Mouse (Mus musculus) heart, embryonic 14.5 days (tissue): ENCODE results near the gene Hadhb. TPM values are rescaled to one million over a fixed set of nuclear protein-coding genes. Genes with fewer than 3 reads are reported as not detected.

Experiments
- ATAC-seq: fragments of 200-750 bp; cut with Nextera tagmentation; 2 replicates; pipeline ENCODE4 v1.8.0; 2017; ENCODE audit warnings: low read depth, moderate TSS enrichment; ENCODE audit not compliant: insufficient number of reproducible peaks, insufficient read depth, low FRiP score
- H3K27ac ChIP-seq, 2 experiments: fragments of 200-500 bp in 1 of 2; fragments of 300-500 bp in 1 of 2; sonication (generic) in 1 of 2; replicated peaks in 1 of 2; 2 replicates each; pipeline ENCODE4 v1.5.1; 2012 to 2014; ENCODE audit warnings: low read depth in 2 of 2, low read length in 2 of 2, control low read depth in 1 of 2, mild to moderate bottlenecking in 1 of 2, mixed read lengths in 1 of 2; ENCODE audit not compliant: control insufficient read depth in 1 of 2, insufficient read depth in 1 of 2
- H3K27me3 ChIP-seq: fragments of 300-500 bp; sonication (generic); 2 replicates; pipeline ENCODE4 v1.6.1; 2014; ENCODE audit warnings: mild to moderate bottlenecking, low read length, control low read depth; ENCODE audit not compliant: control insufficient read depth, insufficient read depth
- H3K36me3 ChIP-seq: fragments of 300-500 bp; sonication (generic); 2 replicates; pipeline ENCODE4 v1.6.1; 2014; ENCODE audit warnings: mild to moderate bottlenecking, control low read depth, low read length, mixed read lengths; ENCODE audit not compliant: control insufficient read depth, insufficient read depth
- H3K4me1 ChIP-seq, 2 experiments: fragments of 200-500 bp in 1 of 2; fragments of 300-500 bp in 1 of 2; sonication (generic) in 1 of 2; 2 replicates each; pipeline ENCODE4 v1.6.1; 2012 to 2014; ENCODE audit warnings: low read length in 2 of 2, control low read depth in 1 of 2, mixed read lengths in 1 of 2; ENCODE audit not compliant: control insufficient read depth in 2 of 2, insufficient read depth in 2 of 2
- H3K4me2 ChIP-seq: fragments of 300-500 bp; sonication (generic); 2 replicates; pipeline ENCODE4 v1.6.1; 2014; ENCODE audit warnings: mild to moderate bottlenecking, low read length
- H3K4me3 ChIP-seq, 2 experiments: fragments of 200-500 bp in 1 of 2; fragments of 300-500 bp in 1 of 2; sonication (generic) in 1 of 2; 2 replicates each; pipeline ENCODE4 v1.5.1; 2012 to 2014; ENCODE audit warnings: low read length in 2 of 2, mild to moderate bottlenecking in 2 of 2, control low read depth in 1 of 2, low read depth in 1 of 2, moderate library complexity in 1 of 2; ENCODE audit not compliant: control insufficient read depth in 1 of 2, insufficient read depth in 1 of 2
- H3K9ac ChIP-seq: fragments of 300-500 bp; sonication (generic); 2 replicates; pipeline ENCODE4 v1.6.1; 2014; ENCODE audit warnings: mild to moderate bottlenecking, low read length
- H3K9me3 ChIP-seq: fragments of 300-500 bp; sonication (generic); 2 replicates; pipeline ENCODE4 v1.6.1; 2016; ENCODE audit warnings: low read length, control low read depth; ENCODE audit not compliant: control insufficient read depth
- WGBS: fragments of 180-500 bp; shearing (Covaris S2); extraction: QIAGEN DNeasy Blood & Tissue Kit; methylation state at CpG from one replicate; pipeline ENCODE4 v1.1.7; 2014; 5-methylcytosine and 5-hydroxymethylcytosine counted together
- polyA plus RNA-seq: library from polyadenylated mRNA; unstranded; fragments of >200 nt; fragmentation: Nextera tagmentation; extraction: Ambion mirVana; gene quantifications from 2 replicates; pipeline ENCODE4 v1.2.1, GENCODE M21; 2014

The Hadhb gene
- polyA plus RNA-seq, 1 experiment from 2014 or later: 422 TPM

GRCm38 (mm10) chr5:30110371-30111060, 44.5 kb upstream of the Hadhb start:
- ATAC-seq: no peak
- Histone ChIP-seq H3K27ac (no peak overlapping the region), H3K9me3 (no peaks in the 10 kb centered on the region), H3K27me3 (peaks cover 88% of the 10 kb centered on the region), H3K4me3 (peak overlapping the region in 1 of 2 experiments; percentile 21; a peak in 3 of 4 replicates), H3K36me3 (no peaks in the 10 kb centered on the region), H3K4me2 (peak overlapping the region; percentile 60), H3K9ac (peak overlapping the region; percentile 49; the same call in 1 of the 2 replicates), H3K4me1 (peaks cover 17 to 27% of the 10 kb centered on the region in 2 experiments)
- 10% methylated on average over 22 of the region's 22 CpGs for WGBS

- H3K9me3 ChIP-seq: no peaks in the 10 kb centered on the region
- under 1% methylated on average over 18 of the region's 18 CpGs for WGBS
- peak overlapping the region; percentile 49; the same call in 1 of the 2 replicates for H3K9ac ChIP-seq
Measured at GRCm38 (mm10) chr5:30111126-30111525, 43.9 kb upstream of the Hadhb start.

GRCm38 (mm10) chr5:30111771-30112170, 43.3 kb upstream of the Hadhb start:
- ATAC-seq: no peak
- 67% methylated on average over 3 of the region's 3 CpGs for WGBS
- peaks cover 16 to 20% of the 10 kb centered on the region in 2 experiments for H3K4me1 ChIP-seq
- H3K4me3 ChIP-seq: no peak overlapping the region
- peak overlapping the region; percentile 60 for H3K4me2 ChIP-seq
- no peak overlapping the region for H3K27ac ChIP-seq
- H3K36me3 ChIP-seq: peaks cover 3% of the 10 kb centered on the region; the same call in 1 of the 2 replicates
- peaks cover 81% of the 10 kb centered on the region for H3K27me3 ChIP-seq
- H3K9ac ChIP-seq: no peak overlapping the region
- no peaks in the 10 kb centered on the region for H3K9me3 ChIP-seq

More at GRCm38 (mm10) chr5:30111126-30111525, 43.9 kb upstream of the Hadhb start:
- peak overlapping the region; percentile 60 for H3K4me2 ChIP-seq
- peak overlapping the region; percentile 4 to 21; a peak in 3 of 4 replicates for H3K4me3 ChIP-seq
- ATAC-seq: no peak
- H3K27ac ChIP-seq: no peak overlapping the region
- no peaks in the 10 kb centered on the region for H3K36me3 ChIP-seq
- peaks cover 87% of the 10 kb centered on the region for H3K27me3 ChIP-seq
- H3K4me1 ChIP-seq: peaks cover 16 to 21% of the 10 kb centered on the region in 2 experiments

- H3K4me2 ChIP-seq: no peak overlapping the region
- 75% methylated on average over 3 of the region's 3 CpGs for WGBS
- no peak for ATAC-seq
- peaks cover 16 to 20% of the 10 kb centered on the region in 2 experiments for H3K4me1 ChIP-seq
- no peaks in the 10 kb centered on the region for H3K9me3 ChIP-seq
- peaks cover 12% of the 10 kb centered on the region for H3K36me3 ChIP-seq
- no peak overlapping the region for H3K27ac ChIP-seq
- peaks cover 72% of the 10 kb centered on the region for H3K27me3 ChIP-seq
- no peak overlapping the region for H3K4me3 ChIP-seq
- H3K9ac ChIP-seq: no peak overlapping the region
Measured at GRCm38 (mm10) chr5:30112533-30113068, 42.4 kb upstream of the Hadhb start.

GRCm38 (mm10) chr5:30113881-30114760, 40.9 kb upstream of the Hadhb start:
- H3K4me3 ChIP-seq: peak overlapping the region; percentile 58 to 60
- 1% methylated on average over 98 of the region's 103 CpGs for WGBS
- no peaks in the 10 kb centered on the region for H3K9me3 ChIP-seq
- H3K27ac ChIP-seq: no peak overlapping the region
- ATAC-seq: peak; percentile 69
- H3K4me1 ChIP-seq: peaks cover 16 to 20% of the 10 kb centered on the region in 2 experiments
- H3K4me2 ChIP-seq: peak overlapping the region; percentile 97
- H3K27me3 ChIP-seq: peaks cover 59% of the 10 kb centered on the region
- H3K36me3 ChIP-seq: peaks cover 27% of the 10 kb centered on the region
- H3K9ac ChIP-seq: peak overlapping the region; percentile 71

- H3K9ac ChIP-seq: peak overlapping the region; percentile 71
- H3K9me3 ChIP-seq: no peaks in the 10 kb centered on the region
- no peak for ATAC-seq
- 2% methylated on average over 22 of the region's 28 CpGs for WGBS
- H3K4me1 ChIP-seq: peaks cover 16 to 20% of the 10 kb centered on the region in 2 experiments
- H3K27ac ChIP-seq: no peak overlapping the region
- peaks cover 53% of the 10 kb centered on the region for H3K27me3 ChIP-seq
- H3K4me2 ChIP-seq: peak overlapping the region; percentile 97
- peak overlapping the region; percentile 58 to 60 for H3K4me3 ChIP-seq
- H3K36me3 ChIP-seq: peaks cover 33% of the 10 kb centered on the region
Measured at GRCm38 (mm10) chr5:30114761-30115140, 40.3 kb upstream of the Hadhb start.

GRCm38 (mm10) chr5:30115718-30116117, 39.3 kb upstream of the Hadhb start:
- Histone ChIP-seq H3K36me3 (peaks cover 43% of the 10 kb centered on the region), H3K4me3 (no peak overlapping the region), H3K9ac (no peak overlapping the region), H3K27ac (no peak overlapping the region), H3K4me1 (peaks cover 13 to 14% of the 10 kb centered on the region in 2 experiments), H3K4me2 (no peak overlapping the region), H3K27me3 (peaks cover 47% of the 10 kb centered on the region), H3K9me3 (no peaks in the 10 kb centered on the region)
- WGBS: 30% methylated on average over 10 of the region's 10 CpGs
- no peak for ATAC-seq
